Mouse (Mus musculus) testis, adult 2 months (tissue): ENCODE measurements at regions not wholly inside any gene's neighbourhood (a gene's known extent, or its start where the extent isn't known, plus 50 kb on each side); places are given as distances from the start of the nearest gene placed in this dataset.

Source experiments
- H3K27ac ChIP-seq: fragments of 200-500 bp; 2 replicates; pipeline ENCODE4 v1.5.1; 2012; ENCODE audit warnings: low read depth, low read length; ENCODE audit not compliant: control insufficient read depth, insufficient read depth
- H3K27me3 ChIP-seq: fragments of 200-500 bp; 2 replicates; pipeline ENCODE4 v1.6.1; 2012; ENCODE audit warnings: mild to moderate bottlenecking, low read length, moderate library complexity; ENCODE audit not compliant: control insufficient read depth, insufficient read depth
- H3K36me3 ChIP-seq: fragments of 200-500 bp; 2 replicates; pipeline ENCODE4 v1.6.1; 2012; ENCODE audit warnings: mild to moderate bottlenecking, low read length; ENCODE audit not compliant: control insufficient read depth, insufficient read depth
- H3K4me1 ChIP-seq: fragments of 200-500 bp; 2 replicates; pipeline ENCODE4 v1.6.1; 2012; ENCODE audit warnings: low read length; ENCODE audit not compliant: control insufficient read depth, insufficient read depth
- H3K4me3 ChIP-seq: fragments of 200-500 bp; 2 replicates; pipeline ENCODE4 v1.5.1; 2012; ENCODE audit warnings: low read depth, mild to moderate bottlenecking, low read length, moderate library complexity, mixed read lengths; ENCODE audit not compliant: control insufficient read depth
- CTCF ChIP-seq: fragments of 200-500 bp; IDR thresholded peaks from 2 replicates; pipeline ENCODE4 v1.5.1; 2012; ENCODE audit warnings: low read depth, mild to moderate bottlenecking, inconsistent platforms, low read length, moderate library complexity; ENCODE audit not compliant: control insufficient read depth, insufficient read depth, insufficient replicate concordance
- POLR2A ChIP-seq: fragments of 200-500 bp; IDR thresholded peaks from 2 replicates; pipeline ENCODE4 v1.6.1; 2012; ENCODE audit warnings: low read depth, mild to moderate bottlenecking, inconsistent platforms, low read length, moderate library complexity; ENCODE audit not compliant: control insufficient read depth

GRCm38 (mm10) chr12:9997190-9997561 is 372.6 kb upstream of the Nt5c1b start:
- H3K4me1 ChIP-seq: no peaks in the 10 kb centered on the region
- H3K4me3 ChIP-seq: no peak overlapping the region
- no peaks in the 10 kb centered on the region for H3K36me3 ChIP-seq
- no peak overlapping the region for H3K27ac ChIP-seq
- H3K27me3 ChIP-seq: no peaks in the 10 kb centered on the region
- TF ChIP-seq CTCF (no peak), POLR2A (no peak)

DNA sequence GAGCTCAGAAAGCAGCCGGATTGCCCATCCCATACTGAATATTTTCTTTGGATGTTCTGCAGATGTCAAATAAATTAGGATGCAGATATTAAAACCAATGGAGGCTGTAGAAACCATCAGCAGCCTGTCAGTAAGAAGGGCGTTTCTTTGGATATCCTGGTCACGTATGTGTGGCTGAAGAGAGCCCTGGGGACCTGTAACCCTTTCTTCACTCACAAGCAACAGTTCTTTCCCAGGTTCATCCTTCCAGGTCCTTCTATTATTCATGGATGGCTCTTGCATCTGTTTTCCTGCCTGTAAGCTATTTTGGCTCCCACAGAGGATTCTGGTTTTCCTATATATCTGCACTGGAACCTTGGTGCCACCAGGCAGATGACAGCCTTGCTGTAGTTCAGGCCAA is 372.2 kb upstream of the Nt5c1b start:
- Histone ChIP-seq H3K4me1 (no peaks in the 10 kb centered on the region), H3K36me3 (no peaks in the 10 kb centered on the region), H3K27me3 (no peaks in the 10 kb centered on the region), H3K4me3 (no peak overlapping the region), H3K27ac (no peak overlapping the region)
- TF ChIP-seq CTCF (no peak), POLR2A (no peak)

DNA sequence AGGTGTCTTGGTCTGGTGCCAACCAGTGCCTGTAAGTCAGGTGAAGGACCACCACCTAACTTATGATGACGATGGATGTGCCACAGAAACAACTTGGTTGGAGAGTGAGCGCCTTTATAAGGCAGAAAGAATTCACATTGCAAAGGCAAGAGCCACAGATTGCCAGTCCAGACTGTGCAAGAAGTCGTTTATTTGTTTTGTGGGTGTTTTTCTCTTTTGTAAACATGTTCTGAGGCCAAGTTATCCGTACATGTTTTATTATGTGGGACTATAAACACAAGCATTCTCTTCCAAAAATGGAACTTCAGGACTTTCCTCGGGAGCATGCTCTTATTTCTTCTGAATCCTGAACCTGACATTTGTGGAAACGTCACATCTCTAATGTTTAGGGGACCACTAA is 369.8 kb upstream of the Nt5c1b start:
- H3K27ac ChIP-seq: no peak overlapping the region
- H3K36me3 ChIP-seq: no peaks in the 10 kb centered on the region
- no peak overlapping the region for H3K4me3 ChIP-seq
- TF ChIP-seq POLR2A: no peak
- TF ChIP-seq CTCF: no peak
- H3K27me3 ChIP-seq: no peaks in the 10 kb centered on the region
- no peaks in the 10 kb centered on the region for H3K4me1 ChIP-seq

DNA sequence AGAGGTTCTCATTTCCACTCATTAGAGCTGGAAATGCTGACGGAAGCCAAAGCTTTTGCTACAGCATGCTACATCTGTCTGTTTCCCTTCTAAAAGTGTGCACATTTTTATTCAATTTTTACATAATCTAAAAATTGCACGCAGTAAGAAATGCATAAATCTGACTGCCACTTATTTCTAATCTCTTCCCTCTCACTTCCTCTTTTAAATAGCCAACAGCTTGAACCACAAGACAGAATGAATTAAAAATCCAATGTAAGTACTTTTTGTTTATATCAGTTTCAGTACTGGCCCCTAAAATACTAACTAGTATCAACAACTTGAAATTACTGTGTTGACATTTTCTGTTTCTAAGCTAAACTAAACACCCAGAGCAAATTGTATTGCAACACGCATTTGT is 361.3 kb upstream of the Nt5c1b start:
- TF ChIP-seq POLR2A: no peak
- TF ChIP-seq CTCF: no peak
- Histone ChIP-seq H3K27me3 (no peaks in the 10 kb centered on the region), H3K36me3 (no peaks in the 10 kb centered on the region)

DNA sequence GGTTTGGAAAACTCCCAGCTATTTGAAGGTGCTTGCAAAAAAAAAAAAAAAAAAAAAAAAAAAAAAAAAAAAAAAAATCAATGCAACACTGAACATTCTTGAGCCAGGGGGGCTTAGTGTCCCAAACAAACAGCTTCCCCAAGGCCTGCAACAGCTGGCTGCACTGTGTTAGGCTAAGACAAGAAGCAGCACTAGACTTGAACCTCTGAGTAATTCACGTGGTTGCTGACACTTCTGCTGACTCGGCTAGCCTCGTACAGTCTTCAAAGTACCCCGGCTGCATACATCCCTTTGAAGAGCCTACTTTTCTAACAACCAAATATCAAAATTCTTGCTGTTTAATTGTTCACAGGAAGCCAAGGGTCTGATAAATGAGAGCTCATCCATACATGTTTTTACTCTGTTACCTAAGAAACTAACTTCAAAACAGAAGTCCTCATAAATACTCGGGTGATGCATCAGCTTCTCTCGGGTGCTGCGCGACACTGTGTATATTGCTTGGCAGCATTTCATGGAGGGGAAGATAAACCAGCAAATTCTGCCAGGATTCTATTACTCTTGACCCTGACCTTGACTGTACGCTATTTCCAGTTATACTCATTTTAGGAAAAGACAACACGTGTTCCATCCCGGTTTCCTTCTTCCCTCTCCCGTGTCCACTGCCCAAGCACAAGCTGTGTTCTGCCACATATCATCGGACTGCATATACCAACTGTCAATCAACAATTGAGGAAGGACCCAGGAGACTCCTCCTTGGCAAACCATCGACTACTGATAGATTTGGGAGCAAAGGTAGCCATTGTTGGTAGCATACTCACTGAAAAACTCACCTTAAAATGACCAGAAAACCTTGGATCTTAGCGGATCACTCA is 352.8 kb upstream of the Nt5c1b start:
- TF ChIP-seq CTCF: no peak
- no peak for TF ChIP-seq POLR2A
- H3K4me3 ChIP-seq: no peak overlapping the region
- H3K27ac ChIP-seq: no peak overlapping the region
- no peaks in the 10 kb centered on the region for H3K27me3 ChIP-seq
- no peaks in the 10 kb centered on the region for H3K36me3 ChIP-seq
- no peaks in the 10 kb centered on the region for H3K4me1 ChIP-seq

More for the DNA sequence above, 361.3 kb upstream of the Nt5c1b start:
- Histone ChIP-seq H3K4me1 (no peaks in the 10 kb centered on the region), H3K27ac (no peak overlapping the region), H3K4me3 (no peak overlapping the region)

GRCm38 (mm10) chr12:10035479-10035878 is 334.3 kb upstream of the Nt5c1b start:
- H3K36me3 ChIP-seq: no peaks in the 10 kb centered on the region
- no peak overlapping the region for H3K27ac ChIP-seq
- TF ChIP-seq CTCF (no peak), POLR2A (no peak)
- no peak overlapping the region for H3K4me3 ChIP-seq
- H3K4me1 ChIP-seq: no peaks in the 10 kb centered on the region
- no peaks in the 10 kb centered on the region for H3K27me3 ChIP-seq

DNA sequence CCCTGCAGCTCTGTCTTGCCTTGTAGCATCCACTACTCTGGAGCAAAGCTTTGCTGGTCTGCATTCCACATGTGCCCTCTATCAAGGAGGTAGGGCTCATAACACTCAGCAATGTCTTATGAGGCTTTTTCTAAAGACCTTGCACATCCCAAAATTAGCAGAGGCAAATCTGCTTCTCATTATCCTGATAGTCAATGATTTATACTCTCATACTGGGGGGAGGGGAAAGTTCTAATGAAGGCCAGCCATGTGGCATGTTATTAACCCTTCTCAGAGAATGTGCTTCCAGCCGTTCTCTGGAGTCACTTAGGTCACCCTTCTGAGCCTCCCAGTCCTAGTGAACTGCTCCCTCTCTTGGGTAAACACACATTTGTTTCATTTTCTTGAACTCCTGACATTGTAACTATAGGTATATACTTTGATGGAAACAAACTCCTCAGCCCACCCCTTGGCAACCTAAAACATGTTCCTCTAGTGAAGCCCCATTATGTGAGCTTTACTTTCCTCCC is 307.7 kb upstream of the Nt5c1b start:
- Histone ChIP-seq H3K27ac (no peak overlapping the region), H3K4me1 (no peaks in the 10 kb centered on the region), H3K4me3 (no peak overlapping the region), H3K27me3 (no peaks in the 10 kb centered on the region), H3K36me3 (no peaks in the 10 kb centered on the region)
- TF ChIP-seq POLR2A (no peak), CTCF (no peak)

DNA sequence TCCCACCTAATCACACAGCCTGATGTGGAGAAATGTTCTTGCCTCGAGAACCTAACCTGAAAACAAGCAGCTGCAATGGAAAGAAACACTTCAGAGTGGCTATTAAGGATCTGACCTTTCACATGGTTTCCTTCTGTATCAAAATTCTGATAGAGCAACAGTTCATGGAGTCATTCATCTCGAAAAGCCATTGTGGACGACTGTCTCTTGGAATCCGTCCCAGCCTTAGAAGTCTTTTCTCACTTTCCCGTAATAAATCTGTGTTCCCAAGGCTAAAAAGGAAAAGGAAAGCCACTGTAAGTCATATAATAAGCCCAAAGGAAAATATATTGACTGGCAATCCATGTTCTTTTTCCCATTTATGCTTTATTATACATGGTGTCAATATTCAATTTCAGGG is 291.4 kb upstream of the Nt5c1b start:
- H3K27ac ChIP-seq: no peak overlapping the region
- H3K4me3 ChIP-seq: no peak overlapping the region
- no peaks in the 10 kb centered on the region for H3K36me3 ChIP-seq
- H3K27me3 ChIP-seq: no peaks in the 10 kb centered on the region
- H3K4me1 ChIP-seq: no peaks in the 10 kb centered on the region
- TF ChIP-seq CTCF (no peak), POLR2A (no peak)
